Mouse (Mus musculus) adrenal gland (tissue): ENCODE measurements around the gene Alkbh5.
"Not testable (repeated sequence)": the region's sequence is repeated elsewhere in the genome, so short reads cannot be mapped to it uniquely, and the experiment has no call there.

Source experiments
- intact Hi-C: fragments of 180-260 bp; cut with DNase I; formaldehyde crosslinking; loops from one replicate; pipeline ENCODE4 v1.15.1; 2025

The Alkbh5 gene

GRCm38 (mm10) chr11:60541831-60542230 lies 5.7 kb downstream of the Alkbh5 start:
- intact Hi-C loops = no loop called here

- intact Hi-C loops = not testable (repeated sequence)
Observed at GRCm38 (mm10) chr11:60543211-60543610, 7.0 kb downstream of the Alkbh5 start.

GRCm38 (mm10) chr11:60545433-60545832 lies 9.3 kb downstream of the Alkbh5 start:
- intact Hi-C loops = no loop called here

GRCm38 (mm10) chr11:60548112-60548511 lies 11.9 kb downstream of the Alkbh5 start:
- intact Hi-C loops = no loop called here

- intact Hi-C loops = no loop called here
Observed at GRCm38 (mm10) chr11:60553091-60553490, 16.9 kb downstream of the Alkbh5 start.

- intact Hi-C loops = no loop called here
Observed at GRCm38 (mm10) chr11:60557675-60558074, 21.5 kb downstream of the Alkbh5 start.

GRCm38 (mm10) chr11:60559342-60559741 lies 23.2 kb downstream of the Alkbh5 start:
- intact Hi-C loops = no loop called here

GRCm38 (mm10) chr11:60574006-60574405 lies 37.8 kb downstream of the Alkbh5 start:
- intact Hi-C loops = not testable (repeated sequence)
